10 mouse cellular contexts compared by ENCODE assay signal in the genomic region with DNA sequence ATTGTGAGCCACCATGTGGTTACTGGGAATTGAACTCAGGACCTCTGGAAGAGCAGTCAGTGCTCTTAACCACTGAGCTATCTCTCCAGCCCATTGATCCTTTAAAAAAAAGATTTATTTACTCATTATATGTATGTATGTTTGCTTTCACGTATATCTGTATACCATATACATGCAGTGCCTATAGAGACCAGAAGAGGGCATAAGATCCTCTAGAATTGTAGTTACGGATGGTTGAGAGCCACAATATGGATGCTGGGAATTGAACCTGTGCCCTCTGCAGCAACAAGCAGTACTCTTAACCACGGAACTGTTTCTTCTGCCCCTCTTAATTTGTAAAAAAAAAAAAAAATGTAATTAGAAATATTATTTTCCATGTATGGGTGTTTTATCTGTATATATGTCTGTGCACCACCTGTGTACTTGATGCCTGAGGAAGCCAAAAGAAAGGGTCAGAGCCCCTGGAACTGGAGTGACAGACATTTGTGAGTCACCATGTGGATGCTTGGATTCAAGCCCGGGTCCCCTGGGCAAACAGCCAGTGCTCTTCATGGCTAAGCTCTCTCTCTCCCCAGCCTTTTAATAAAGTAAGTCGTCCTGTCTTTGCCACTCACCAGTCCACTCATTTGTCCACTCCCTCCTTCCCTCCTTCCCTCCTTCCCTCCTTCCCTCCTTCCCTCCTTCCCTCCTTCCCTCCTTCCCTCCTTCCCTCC. TPM values are rescaled to one million over a fixed set of nuclear protein-coding genes. Genes with fewer than 3 reads are reported as not detected.
DNase-seq lines count a peak whose midpoint lies in the region; ATAC-seq lines count a peak whose summit lies in the region.
"Had no signal": no experiment of that assay in that cellular context is flagged by ENCODE, and none has a peak within 500 bp of the region (broad histone marks: within the 10 kb centered on the region; RNA-seq: fewer than 3 reads in every experiment).

No protein-coding gene starts in this region.

- no peak for ATAC-seq in erythroblast, adult 5-6 weeks (replicated peaks; ENCODE audit: low FRiP score, poor library complexity, severe bottlenecking)
- ATAC-seq: midbrain, embryonic 15.5 days had no signal

- DNase-seq in heart, adult 11 months, result peak; percentile 93
- DNase-seq in heart, postnatal 25 days (ENCODE audit: low spot score), result no peak
- DNase-seq in lung, postnatal 10 days, result peak; percentile 27
- no peak for DNase-seq in lung, postnatal 25 days (ENCODE audit: low spot score)
- DNase-seq in NIH3T3 (ENCODE audit: low read depth), result peak; percentile 73
- peak; percentile 30 to 71 for DNase-seq in heart, adult 9 months (ENCODE audit: low spot score in 2 of 2)
- no peak for DNase-seq in spleen, postnatal 4 days (ENCODE audit: low spot score in 2 of 2)

- intact Hi-C loops in heart, postnatal 25 days (cut with DNase I), result no loop called here

RNA-seq across cellular contexts. Expression of a gene that starts 7.0 kb away (rescaled TPM):
- total RNA-seq in heart, postnatal 25 days (2021), result under 1 TPM in 1 of 2 experiments, not detected in 1; 0.65 TPM
- total RNA-seq in erythroblast, adult 5-6 weeks (2015; ENCODE audit: low replicate concordance), result not detected in 2 replicates
- not detected in 2 replicates for total RNA-seq in erythroblast, adult 5-6 weeks (2017; ENCODE audit: low replicate concordance)
- total RNA-seq: hematopoietic stem cell, adult 5-6 weeks had no signal

RNA-seq across cellular contexts. Expression of a gene that starts 13.6 kb away (rescaled TPM):
- 1 to 10 TPM; 4.3 TPM for total RNA-seq in heart, postnatal 25 days (2021)
- total RNA-seq in erythroblast, adult 5-6 weeks (2015; ENCODE audit: low replicate concordance), result 1.5 and 9.2 TPM in 2 replicates
- total RNA-seq in erythroblast, adult 5-6 weeks (2017; ENCODE audit: low replicate concordance), result 10.5 and 13.7 TPM in 2 replicates

RNA-seq across cellular contexts. Expression of a gene that starts 20.3 kb away (rescaled TPM):
- total RNA-seq in heart, postnatal 25 days (2021), result not detected
- total RNA-seq in erythroblast, adult 5-6 weeks (2015; ENCODE audit: low replicate concordance), result not detected in 2 replicates
- not detected in 2 replicates for total RNA-seq in erythroblast, adult 5-6 weeks (2017; ENCODE audit: low replicate concordance)
- total RNA-seq: hematopoietic stem cell, adult 5-6 weeks had no signal

RNA-seq across cellular contexts. Expression of a gene that starts 28.3 kb away (rescaled TPM):
- 10 to 100 TPM; 49.9 to 53.9 TPM for total RNA-seq in heart, postnatal 25 days (2021)
- 12.3 and 22.5 TPM in 2 replicates for total RNA-seq in erythroblast, adult 5-6 weeks (2015; ENCODE audit: low replicate concordance)
- total RNA-seq in erythroblast, adult 5-6 weeks (2017; ENCODE audit: low replicate concordance), result 14.0 and 15.1 TPM in 2 replicates

RNA-seq across cellular contexts. Expression of a gene that starts 33.6 kb away (rescaled TPM):
- total RNA-seq in heart, postnatal 25 days (2021), result not detected
- total RNA-seq in erythroblast, adult 5-6 weeks (2015; ENCODE audit: low replicate concordance), result not detected in 2 replicates
- 0.14 and 0.68 TPM in 2 replicates for total RNA-seq in erythroblast, adult 5-6 weeks (2017; ENCODE audit: low replicate concordance)
- total RNA-seq: hematopoietic stem cell, adult 5-6 weeks had no signal

Comparison
In these comparisons a context has a peak if more than half of its experiments do, and no peak if none do; other contexts are left out.
1. DNase-seq: peak in heart, adult 11 months (single experiment), lung, postnatal 10 days (single experiment), NIH3T3 (single experiment) and heart, adult 9 months (2 of 2); none in heart, postnatal 25 days (single experiment), lung, postnatal 25 days (single experiment) and spleen, postnatal 4 days (0 of 2).